Mouse (Mus musculus) lung, adult 2 months (tissue): ENCODE results near the gene Olfr628.

Experiments used
- CTCF ChIP-seq: fragments of 200-500 bp; IDR thresholded peaks from 2 replicates; pipeline ENCODE4 v1.5.1; 2011; ENCODE audit warnings: mild to moderate bottlenecking, low read length, control low read depth; ENCODE audit not compliant: insufficient read depth
- POLR2A ChIP-seq: fragments of 200-500 bp; IDR thresholded peaks from 2 replicates; pipeline ENCODE4 v1.6.1; 2011; ENCODE audit warnings: low read depth, mild to moderate bottlenecking, control low read depth, low read length, borderline replicate concordance; ENCODE audit errors: extremely low read depth

DNA sequence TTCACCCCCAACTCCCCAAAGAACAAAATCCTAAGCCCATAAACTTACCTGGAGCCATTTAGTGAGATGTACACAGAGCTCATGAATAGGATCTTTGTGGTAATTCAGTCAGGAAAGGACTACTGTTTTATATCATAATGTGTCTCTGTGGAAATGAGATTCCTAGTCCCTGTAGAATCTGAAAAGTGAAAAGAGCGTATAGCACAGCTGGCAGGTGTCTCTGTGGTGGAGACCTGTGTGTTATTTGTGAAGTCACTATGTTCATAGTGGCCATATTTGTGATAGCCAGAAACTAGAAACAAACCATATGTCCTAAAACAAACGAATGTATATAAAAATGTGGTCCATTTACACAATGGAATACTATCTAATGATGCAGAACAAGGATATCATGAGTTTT, 41.3 kb downstream of the Olfr628 start, which contains the start of gene Olfr69:
- TF ChIP-seq CTCF = no peak
- no peak for TF ChIP-seq POLR2A
